Mouse (Mus musculus): ENCODE measurements at regions not wholly inside any gene's neighbourhood (a gene's known extent, or its start where the extent isn't known, plus 50 kb on each side); places are given as distances from the start of the nearest gene placed in this dataset.

GRCm38 (mm10) chr14:104208040-104208816 is 259.6 kb downstream of the Pou4f1 start:
- TF ChIP-seq CTCF (IDR thresholded peaks at IDR 0.05; ENCODE audit: low read depth, low read length) (no peak), POLR2A (IDR thresholded peaks at IDR 0.05; ENCODE audit: insufficient read depth, low read length) (no peak), EP300 (IDR thresholded peaks at IDR 0.05; ENCODE audit: insufficient read depth, low read depth, low read length) (no peak)
